Mouse (Mus musculus): ENCODE results near the gene Ahnak.

- TF ChIP-seq POLR2A (IDR thresholded peaks at IDR 0.05; ENCODE audit: borderline replicate concordance, extremely low read depth, low read depth, low read length) (no peak), CTCF (IDR thresholded peaks at IDR 0.05; ENCODE audit: insufficient read depth, low read length) (no peak)
These were observed 85.3 kb downstream of the Ahnak start for GRCm38 (mm10) chr19:9074424-9074823.

Measured in lung, adult 2 months (tissue).